Mouse (Mus musculus): ENCODE measurements around the gene Il1rl2.

The Il1rl2 gene

GRCm38 (mm10) chr1:40382841-40383240 lies 58.4 kb downstream of the Il1rl2 start:
- no peak for DNase-seq

GRCm38 (mm10) chr1:40384931-40385545 lies 60.6 kb downstream of the Il1rl2 start:
- no peak for DNase-seq

- no peak for DNase-seq
Observed at GRCm38 (mm10) chr1:40391374-40391773, 67.0 kb downstream of the Il1rl2 start.

GRCm38 (mm10) chr1:40392535-40392934 lies 68.1 kb downstream of the Il1rl2 start:
- DNase-seq, result no peak

GRCm38 (mm10) chr1:40393214-40393613 lies 68.8 kb downstream of the Il1rl2 start:
- no peak for DNase-seq

- DNase-seq, result no peak
Observed at GRCm38 (mm10) chr1:40399639-40400038, 75.2 kb downstream of the Il1rl2 start.

GRCm38 (mm10) chr1:40404682-40405081 lies 80.3 kb downstream of the Il1rl2 start:
- no peak for DNase-seq

- DNase-seq, result no peak
Observed at GRCm38 (mm10) chr1:40409882-40410281, 85.5 kb downstream of the Il1rl2 start.

GRCm38 (mm10) chr1:40413039-40413438 lies 88.6 kb downstream of the Il1rl2 start:
- DNase-seq, result no peak

- no peak for DNase-seq
Observed at GRCm38 (mm10) chr1:40414276-40414675, 89.9 kb downstream of the Il1rl2 start.

- DNase-seq, result no peak
Observed at GRCm38 (mm10) chr1:40414863-40415656, 90.7 kb downstream of the Il1rl2 start.

GRCm38 (mm10) chr1:40417034-40417433 lies 92.6 kb downstream of the Il1rl2 start:
- DNase-seq, result no peak
